Mouse (Mus musculus): ENCODE measurements at regions not wholly inside any gene's neighbourhood (a gene's known extent, or its start where the extent isn't known, plus 50 kb on each side); places are given as distances from the start of the nearest gene placed in this dataset.

GRCm38 (mm10) chr3:38820787-38821186 is 66.0 kb upstream of the Fat4 start:
- intact Hi-C loops (cut with DNase I) = no loop called here
- no peak for DNase-seq (ENCODE audit: low spot score in 2 of 2)

DNA sequence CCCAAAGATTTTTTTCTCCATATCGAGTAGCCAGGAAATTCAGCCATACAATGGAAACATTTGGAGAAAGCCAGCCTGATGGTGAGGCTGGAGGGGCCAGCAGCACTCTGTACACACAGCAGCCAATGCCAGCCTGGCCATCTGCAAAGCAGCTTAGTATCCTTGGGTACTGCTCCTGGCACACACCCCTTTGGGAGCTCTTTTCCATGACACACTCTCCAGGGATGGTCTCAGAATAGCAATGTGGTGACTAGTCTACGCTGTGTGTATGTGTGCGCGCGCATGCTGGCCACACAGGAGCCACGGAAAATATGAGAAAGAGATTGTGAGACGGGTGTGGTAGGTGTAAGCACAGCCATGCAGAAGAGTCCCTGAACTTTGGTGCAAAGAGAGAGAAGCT is 66.4 kb upstream of the Fat4 start:
- intact Hi-C loops (cut with DNase I) = no loop called here
- DNase-seq (ENCODE audit: low spot score in 2 of 2) = peak in 1 of 2 experiments; percentile 48

GRCm38 (mm10) chr3:38817651-38818050 is 69.1 kb upstream of the Fat4 start:
- DNase-seq (ENCODE audit: low spot score in 2 of 2) = no peak
- intact Hi-C loops (cut with DNase I) = no loop called here

DNA sequence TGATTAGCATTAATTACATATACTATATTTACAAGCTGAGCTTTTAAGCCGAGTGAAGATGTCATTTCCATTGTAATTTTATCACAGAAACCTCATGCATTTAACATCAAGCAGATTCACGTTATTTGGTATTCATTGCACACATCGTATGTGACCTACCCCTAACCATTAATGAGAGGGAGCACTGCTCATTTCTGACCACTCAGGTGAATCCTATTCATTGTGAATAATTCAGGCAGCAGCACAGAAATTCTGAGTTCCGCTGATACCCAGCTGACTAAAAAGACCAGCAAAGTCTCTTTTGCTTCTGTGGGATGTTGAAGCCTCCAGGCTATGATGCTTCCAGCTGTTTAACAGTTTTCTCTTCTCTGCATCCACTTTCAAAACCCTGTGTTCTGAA is 74.3 kb upstream of the Fat4 start:
- DNase-seq (ENCODE audit: low spot score in 2 of 2) = no peak
- intact Hi-C loops (cut with DNase I) = no loop called here

GRCm38 (mm10) chr3:38811635-38812034 is 75.1 kb upstream of the Fat4 start:
- DNase-seq (ENCODE audit: low spot score in 2 of 2) = no peak
- intact Hi-C loops (cut with DNase I) = no loop called here

- DNase-seq (ENCODE audit: low spot score in 2 of 2) = no peak
- intact Hi-C loops (cut with DNase I) = no loop called here
These were observed 80.2 kb upstream of the Fat4 start for GRCm38 (mm10) chr3:38806469-38807055.

DNA sequence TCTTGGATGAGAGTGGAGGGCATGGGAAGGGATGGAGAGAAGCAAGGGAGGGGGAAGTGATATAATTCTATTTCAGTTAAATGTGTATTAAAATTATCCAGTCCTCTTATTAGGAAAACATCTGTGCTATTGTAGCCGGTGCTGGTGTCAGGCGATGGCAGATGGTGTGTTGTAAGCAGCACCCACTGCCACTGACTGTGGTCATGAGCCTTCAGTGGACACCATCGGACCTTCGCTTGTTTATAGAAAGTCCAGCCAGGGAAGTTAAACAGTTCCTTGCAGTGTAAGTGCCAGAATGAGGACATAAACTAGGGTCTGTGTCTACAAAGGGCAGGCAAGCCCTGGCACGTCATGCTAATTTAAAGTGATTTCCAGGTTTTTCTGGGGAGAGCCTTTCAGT is 80.7 kb upstream of the Fat4 start:
- intact Hi-C loops (cut with DNase I) = no loop called here
- DNase-seq (ENCODE audit: low spot score in 2 of 2) = no peak

- intact Hi-C loops (cut with DNase I) = no loop called here
These were observed 91.0 kb upstream of the Fat4 start for GRCm38 (mm10) chr3:38795646-38796301.

DNA sequence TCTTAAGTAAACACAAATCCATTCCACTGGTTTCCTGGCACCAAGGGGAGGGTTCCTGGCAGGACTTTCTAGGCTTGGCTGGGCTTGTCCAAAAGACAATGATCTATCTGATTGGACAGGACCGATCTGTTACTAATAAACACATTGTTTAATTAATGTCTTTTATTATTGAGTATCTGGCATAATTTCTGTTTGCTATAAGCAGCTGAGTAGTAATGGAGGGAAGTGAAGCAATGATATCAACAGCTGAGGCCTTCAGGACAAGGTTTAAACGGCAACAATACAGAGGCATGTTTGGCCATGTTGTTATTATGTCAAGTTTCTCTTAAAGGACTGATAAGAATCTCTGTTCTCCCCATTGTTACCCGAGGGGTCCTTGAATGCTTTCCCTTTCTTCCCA is 93.5 kb upstream of the Fat4 start:
- intact Hi-C loops (cut with DNase I) = no loop called here
- no peak for DNase-seq (ENCODE audit: low spot score in 2 of 2)

More at GRCm38 (mm10) chr3:38795646-38796301, 91.0 kb upstream of the Fat4 start:
- peak; percentile 23 to 33 for DNase-seq (ENCODE audit: low spot score in 2 of 2)

DNA sequence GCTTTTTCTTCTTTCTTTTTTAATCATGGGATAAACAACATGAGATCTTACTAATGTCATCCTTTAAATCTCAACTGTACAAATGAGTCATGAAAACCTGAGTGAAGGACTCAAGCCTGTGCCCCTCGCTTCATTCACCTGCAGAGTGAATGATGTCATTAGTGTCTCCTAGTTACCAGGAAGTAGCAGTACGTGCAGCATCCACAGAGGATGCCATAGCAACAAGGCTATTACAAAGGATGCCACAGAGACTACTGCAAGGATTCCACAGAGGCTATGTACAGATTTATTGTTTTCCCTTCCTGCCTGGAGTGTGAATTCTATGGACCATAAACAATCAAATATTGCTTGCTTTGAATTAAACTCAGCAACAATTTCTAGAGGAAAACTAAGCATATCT is 98.0 kb upstream of the Fat4 start:
- peak in 1 of 2 experiments; percentile 23 for DNase-seq (ENCODE audit: low spot score in 2 of 2)
- intact Hi-C loops (cut with DNase I) = no loop called here

DNA sequence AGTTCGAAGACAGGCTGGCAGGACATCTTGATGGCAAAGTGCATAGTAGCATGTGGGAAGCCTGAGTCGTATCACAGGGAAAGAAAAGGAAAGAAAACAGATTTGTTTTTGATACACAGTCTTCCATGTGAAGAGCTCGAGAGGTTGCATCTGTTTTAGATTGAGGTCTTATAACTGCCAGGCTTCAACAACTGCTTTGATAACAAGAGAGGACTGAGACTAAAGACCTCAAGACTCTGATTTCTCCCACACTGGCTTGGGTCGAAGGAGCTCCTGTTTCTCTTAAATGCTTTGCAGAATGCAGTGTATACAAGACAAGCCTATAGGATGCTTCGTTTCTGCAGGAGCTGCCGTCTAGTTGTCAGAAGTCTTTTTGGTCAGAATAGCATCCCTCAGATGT is 103.0 kb upstream of the Fat4 start:
- intact Hi-C loops (cut with DNase I) = no loop called here
- DNase-seq (ENCODE audit: low spot score in 2 of 2) = no peak

- intact Hi-C loops (cut with DNase I) = no loop called here
- DNase-seq (ENCODE audit: low spot score in 2 of 2) = no peak
These were observed 103.7 kb upstream of the Fat4 start for GRCm38 (mm10) chr3:38783051-38783450.

DNA sequence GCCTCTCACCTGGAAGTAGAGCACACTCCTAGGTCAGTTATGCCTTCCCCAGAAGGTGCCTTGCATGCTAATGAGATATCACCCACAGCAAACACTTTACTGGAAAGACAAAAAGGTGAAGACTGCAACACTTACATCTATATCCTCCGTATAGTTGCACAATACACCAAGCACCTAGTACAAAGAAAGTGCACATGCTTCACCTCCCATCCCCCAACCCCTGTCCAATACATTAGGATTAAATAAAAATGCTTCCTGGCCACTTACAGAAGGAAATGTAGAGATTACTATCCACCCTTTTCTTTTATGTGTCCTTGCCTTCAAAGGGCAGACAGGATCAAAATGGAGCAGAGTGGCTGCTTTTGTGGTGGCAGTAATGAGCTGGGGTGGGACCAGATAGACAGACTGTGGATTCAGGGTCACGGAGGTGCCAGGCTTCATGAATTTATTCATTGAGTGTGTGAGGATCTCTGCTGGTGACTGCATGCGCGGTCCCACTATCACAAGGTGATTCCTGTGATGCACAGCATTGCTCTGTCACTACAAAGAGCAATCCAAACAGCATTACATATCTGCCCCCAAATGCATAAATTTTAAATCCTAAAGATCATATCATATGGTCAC is 109.9 kb upstream of the Fat4 start:
- intact Hi-C loops (cut with DNase I) = no loop called here
- no peak for DNase-seq (ENCODE audit: low spot score in 2 of 2)

DNA sequence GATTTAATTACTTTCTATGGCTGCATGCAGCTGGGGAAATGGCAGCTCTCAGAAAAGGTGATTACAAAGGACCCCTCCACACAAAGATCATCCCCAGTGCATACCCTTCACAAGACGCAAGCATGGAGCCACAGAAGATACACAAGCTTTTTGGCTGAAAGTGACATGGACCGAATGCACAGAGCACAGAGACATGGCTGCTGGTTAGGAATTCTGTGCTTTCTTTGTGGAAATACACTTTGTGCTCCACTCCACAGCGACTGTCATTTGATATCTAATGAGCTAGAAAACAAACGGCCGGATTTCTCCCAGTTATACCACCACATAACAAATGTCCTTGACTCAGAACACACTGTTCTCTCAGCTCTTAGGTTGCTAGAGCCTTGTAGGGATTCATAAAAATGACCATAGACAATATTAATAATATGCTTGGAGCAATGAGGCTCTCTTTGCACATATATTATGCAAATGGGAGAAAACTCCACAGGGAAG is 132.1 kb upstream of the Fat4 start:
- intact Hi-C loops (cut with DNase I) = no loop called here
- no peak for DNase-seq (ENCODE audit: low spot score in 2 of 2)

- no peak for DNase-seq (ENCODE audit: low spot score in 2 of 2)
- intact Hi-C loops (cut with DNase I) = no loop called here
These were observed 133.1 kb upstream of the Fat4 start for GRCm38 (mm10) chr3:38753446-38754205.

DNA sequence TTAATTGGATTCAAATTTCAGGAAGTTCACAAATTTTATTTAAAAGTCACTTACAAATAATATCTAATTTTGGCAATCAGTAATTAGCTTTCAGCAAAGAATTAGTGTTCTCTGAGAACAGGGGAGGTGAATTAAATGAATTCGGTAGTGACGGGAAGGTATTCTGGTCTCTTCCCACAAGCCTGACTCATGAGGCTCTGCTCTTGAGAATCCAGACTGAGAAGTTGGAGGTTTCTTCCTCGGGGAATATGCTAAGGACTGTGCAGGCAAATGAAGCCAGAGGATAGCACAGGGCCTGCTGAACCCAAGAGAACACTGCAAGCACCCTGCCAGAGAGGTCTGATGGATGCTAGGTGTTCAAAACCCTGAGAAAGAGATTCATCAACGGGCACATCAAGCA is 144.6 kb upstream of the Fat4 start:
- DNase-seq (ENCODE audit: low spot score in 2 of 2) = peak in 1 of 2 experiments; percentile 4
- intact Hi-C loops (cut with DNase I) = no loop called here

- no peak for DNase-seq (ENCODE audit: low spot score in 2 of 2)
- intact Hi-C loops (cut with DNase I) = no loop called here
These were observed 164.1 kb upstream of the Fat4 start for GRCm38 (mm10) chr3:38722606-38723005.

DNA sequence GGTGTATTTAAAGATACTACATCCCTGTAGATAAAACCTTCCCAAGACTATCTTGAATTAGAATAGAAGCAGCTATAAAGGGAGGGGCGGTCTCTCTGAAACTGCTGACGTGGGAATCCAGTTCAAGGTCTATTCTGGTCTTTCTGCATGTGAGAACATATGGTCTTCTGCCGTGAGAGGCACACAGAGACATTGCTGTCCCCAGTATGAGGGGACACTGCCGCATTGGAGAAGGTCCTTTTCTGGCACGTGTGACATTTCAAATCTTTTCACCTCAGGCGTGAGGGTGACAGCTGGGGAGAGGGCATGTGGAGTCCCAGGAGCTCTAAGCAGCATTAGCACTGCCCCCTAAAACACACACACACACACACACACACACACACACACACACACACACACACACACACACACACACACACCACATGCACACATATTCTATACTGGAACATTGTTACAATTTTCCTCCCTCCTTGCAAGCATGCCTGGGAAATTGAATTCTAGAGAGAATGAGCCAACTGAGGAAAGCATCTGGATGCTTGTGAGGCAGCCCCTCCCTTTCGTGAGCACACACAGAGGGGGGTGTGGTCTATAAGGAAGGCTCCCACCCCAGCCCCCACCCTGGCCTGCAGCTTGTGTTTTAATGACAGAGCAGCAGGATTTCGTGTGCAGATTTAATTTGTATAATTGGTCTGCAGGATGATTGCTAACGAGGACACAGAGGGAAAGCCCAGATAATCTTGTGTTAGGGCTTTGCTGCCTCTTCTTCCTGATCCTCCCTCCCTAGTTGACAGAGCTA is 174.5 kb upstream of the Fat4 start:
- intact Hi-C loops (cut with DNase I) = no loop called here
- DNase-seq (ENCODE audit: low spot score in 2 of 2) = peak; percentile 26 to 51

DNA sequence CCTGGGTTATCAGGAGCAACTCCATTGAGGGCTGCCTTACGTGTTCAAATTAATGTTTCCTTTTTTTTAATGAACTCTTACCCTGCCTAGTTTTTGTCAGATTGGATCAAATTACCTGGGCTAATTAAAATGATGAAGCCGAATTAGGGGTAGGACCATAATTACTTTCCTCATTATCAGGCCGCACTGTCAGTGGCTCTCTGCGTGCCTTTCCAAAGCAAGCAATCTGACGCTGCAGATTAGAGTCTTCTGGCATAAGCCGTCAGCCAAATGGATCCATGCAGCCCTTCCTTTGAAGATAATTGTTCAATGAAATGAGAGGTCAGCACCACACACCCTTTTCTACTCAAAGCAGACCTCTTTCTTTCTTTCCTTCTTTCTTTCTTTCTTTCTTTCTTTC is 175.5 kb upstream of the Fat4 start:
- DNase-seq (ENCODE audit: low spot score in 2 of 2) = no peak
- intact Hi-C loops (cut with DNase I) = no loop called here

DNA sequence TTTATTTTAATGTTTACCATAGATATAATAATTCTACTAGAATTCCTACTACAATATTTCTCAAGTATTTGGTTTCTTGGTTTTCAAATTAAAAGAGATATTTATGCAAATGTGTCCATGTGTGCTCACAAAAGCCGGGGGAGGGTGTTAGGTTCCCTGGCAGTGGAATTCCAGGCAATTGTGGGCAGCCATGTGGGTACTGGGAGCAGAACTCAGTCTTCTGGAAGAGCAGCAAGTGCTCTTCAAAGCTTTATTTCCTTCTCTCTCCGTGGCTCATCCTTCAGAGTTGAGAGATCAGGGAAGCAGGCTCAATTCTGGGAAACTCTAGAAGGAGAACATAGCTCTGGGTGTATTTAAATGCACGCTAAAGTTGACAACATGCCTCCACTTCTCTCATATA is 178.8 kb upstream of the Fat4 start:
- intact Hi-C loops (cut with DNase I) = no loop called here
- peak; percentile 40 to 44 for DNase-seq (ENCODE audit: low spot score in 2 of 2)
